Mouse (Mus musculus) lung, postnatal 0 days (tissue): Measurements from ENCODE around the gene F12.

ENCODE experiments used
- CTCF ChIP-seq: IDR thresholded peaks from 2 replicates; pipeline ENCODE4 v1.5.1; 2016; ENCODE audit warnings: antibody characterized with exemption, mild to moderate bottlenecking
- EP300 ChIP-seq: IDR thresholded peaks from 2 replicates; pipeline ENCODE4 v1.6.1; 2016; ENCODE audit warnings: antibody characterized with exemption, mild to moderate bottlenecking, control low read depth

DNA sequence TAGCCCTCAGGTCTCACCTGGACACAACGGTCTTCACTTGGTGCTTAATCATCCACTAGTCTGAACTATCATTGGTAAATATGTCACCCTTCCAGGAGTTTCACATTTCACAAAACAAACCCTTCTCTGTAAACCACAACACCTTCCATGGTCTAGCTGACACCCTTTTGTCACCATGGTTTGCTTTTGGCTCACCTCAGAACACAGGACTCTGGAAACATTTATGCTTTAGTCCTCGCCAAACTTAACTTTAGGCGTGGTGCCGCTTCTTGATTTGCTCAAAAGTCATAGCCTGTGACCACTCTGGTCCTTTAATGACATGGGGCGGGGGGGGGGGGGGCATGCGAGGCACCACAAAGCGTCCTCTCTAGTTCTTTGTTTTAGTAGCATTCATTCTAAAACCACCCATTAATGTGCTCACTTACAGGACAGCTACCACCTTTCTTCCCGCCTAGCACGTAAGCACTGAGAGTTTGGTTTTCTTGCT, 17.2 kb upstream of the F12 start:
- TF ChIP-seq CTCF, result no peak
- TF ChIP-seq EP300, result no peak
